Mouse (Mus musculus): ENCODE results near the gene B230118H07Rik.

DNA sequence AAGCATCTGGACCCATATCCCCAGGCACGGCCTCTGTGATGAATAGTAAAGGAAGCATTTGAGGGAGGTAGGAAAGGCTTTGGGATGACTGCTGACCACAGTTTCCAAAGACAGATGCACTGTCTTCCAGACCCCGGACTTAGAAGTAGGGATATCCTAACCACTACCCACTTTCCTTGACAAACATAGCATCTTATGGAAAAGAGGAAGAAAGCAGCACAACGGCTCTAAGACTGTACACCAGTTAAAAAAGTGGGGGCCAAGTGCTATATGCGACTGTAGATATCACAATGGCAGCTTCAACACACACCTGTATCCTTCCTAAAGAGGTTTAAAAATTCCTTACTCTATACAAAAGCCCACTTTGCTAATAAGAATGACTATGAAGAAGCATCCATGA lies 31.0 kb downstream of the B230118H07Rik start:
- TF ChIP-seq CTCF (IDR thresholded peaks at IDR 0.05; ENCODE audit: low read depth, low read length) (no peak), TAL1 (conservative IDR thresholded peaks at IDR 0.05; ENCODE audit: low read depth, low read length) (no peak), GATA2 (IDR thresholded peaks at IDR 0.05; ENCODE audit: borderline replicate concordance, low read depth, low read length) (no peak), POLR2AphosphoS5 (IDR thresholded peaks at IDR 0.05; ENCODE audit: insufficient replicate concordance, low read depth, low read length) (no peak), GATA1 (IDR thresholded peaks at IDR 0.05; ENCODE audit: borderline replicate concordance, low read length) (no peak)

All from G1E (cell line).